Mouse (Mus musculus): ENCODE results near the gene Cops3. TPM values are rescaled to one million over a fixed set of nuclear protein-coding genes. Genes with fewer than 3 reads are reported as not detected.

The Cops3 gene
- polyA plus RNA-seq (2012; rRNA removed) = 6.0 and 9.5 TPM in 2 replicates

- peaks cover 13% of the 10 kb centered on the region for H3K36me3 ChIP-seq (ENCODE audit: control insufficient read depth, insufficient read depth, low read length)
- H3K4me3 ChIP-seq (ENCODE audit: low read depth, low read length) = peak within 1 kb of the TSS; percentile 91
- under 1% methylated on average over 42 of the region's 43 CpGs for WGBS
- H3K27ac ChIP-seq (ENCODE audit: insufficient read depth, low read depth, low read length) = peak within 1 kb of the TSS; percentile 94
- no peaks in the 10 kb centered on the region for H3K27me3 ChIP-seq (ENCODE audit: control insufficient read depth, insufficient read depth, low read length)
- TF ChIP-seq POLR2A (IDR thresholded peaks at IDR 0.05; ENCODE audit: low read depth, low read length) (peak; percentile 50), CTCF (IDR thresholded peaks at IDR 0.05; ENCODE audit: extremely low read depth, insufficient read length, insufficient replicate concordance, low read depth, low read length) (no peak)
- peaks cover 6% of the 10 kb centered on the region for H3K4me1 ChIP-seq (ENCODE audit: control insufficient read depth, insufficient read depth, insufficient read length, low read length)
These were observed at the start of gene Cops3 for GRCm38 (mm10) chr11:59839459-59840126. TSS of gene Cops3 (minus strand) at chr11:59839838.

GRCm38 (mm10) chr11:59888151-59888550 is 48.5 kb upstream of the Cops3 start:
- Histone ChIP-seq H3K27ac (ENCODE audit: insufficient read depth, low read depth, low read length) (no peak overlapping the region), H3K36me3 (ENCODE audit: control insufficient read depth, insufficient read depth, low read length) (no peaks in the 10 kb centered on the region), H3K4me1 (ENCODE audit: control insufficient read depth, insufficient read depth, insufficient read length, low read length) (peaks cover 4% of the 10 kb centered on the region; the same call in 1 of the 2 replicates), H3K4me3 (ENCODE audit: low read depth, low read length) (no peak overlapping the region), H3K27me3 (ENCODE audit: control insufficient read depth, insufficient read depth, low read length) (no peaks in the 10 kb centered on the region)
- WGBS = 81% methylated on average over 5 of the region's 5 CpGs
- TF ChIP-seq CTCF (IDR thresholded peaks at IDR 0.05; ENCODE audit: extremely low read depth, insufficient read length, insufficient replicate concordance, low read depth, low read length) (no peak), POLR2A (IDR thresholded peaks at IDR 0.05; ENCODE audit: low read depth, low read length) (no peak)

- H3K4me3 ChIP-seq (ENCODE audit: low read depth, low read length) = no peak overlapping the region
- TF ChIP-seq CTCF (IDR thresholded peaks at IDR 0.05; ENCODE audit: extremely low read depth, insufficient read length, insufficient replicate concordance, low read depth, low read length) (no peak), POLR2A (IDR thresholded peaks at IDR 0.05; ENCODE audit: low read depth, low read length) (no peak)
- H3K27me3 ChIP-seq (ENCODE audit: control insufficient read depth, insufficient read depth, low read length) = no peaks in the 10 kb centered on the region
- no peaks in the 10 kb centered on the region for H3K36me3 ChIP-seq (ENCODE audit: control insufficient read depth, insufficient read depth, low read length)
- no peak overlapping the region for H3K27ac ChIP-seq (ENCODE audit: insufficient read depth, low read depth, low read length)
- H3K4me1 ChIP-seq (ENCODE audit: control insufficient read depth, insufficient read depth, insufficient read length, low read length) = peaks cover 4% of the 10 kb centered on the region; the same call in 1 of the 2 replicates
- 26% methylated on average over 1 of the region's 1 CpGs for WGBS
These were observed 47.3 kb upstream of the Cops3 start for GRCm38 (mm10) chr11:59886952-59887351.

GRCm38 (mm10) chr11:59885217-59885986 is 45.8 kb upstream of the Cops3 start:
- no peaks in the 10 kb centered on the region for H3K36me3 ChIP-seq (ENCODE audit: control insufficient read depth, insufficient read depth, low read length)
- no peaks in the 10 kb centered on the region for H3K27me3 ChIP-seq (ENCODE audit: control insufficient read depth, insufficient read depth, low read length)
- H3K4me1 ChIP-seq (ENCODE audit: control insufficient read depth, insufficient read depth, insufficient read length, low read length) = peaks cover 4% of the 10 kb centered on the region; the same call in 1 of the 2 replicates
- 47% methylated on average over 17 of the region's 17 CpGs for WGBS
- H3K4me3 ChIP-seq (ENCODE audit: low read depth, low read length) = no peak overlapping the region
- TF ChIP-seq CTCF (IDR thresholded peaks at IDR 0.05; ENCODE audit: extremely low read depth, insufficient read length, insufficient replicate concordance, low read depth, low read length) (no peak), POLR2A (IDR thresholded peaks at IDR 0.05; ENCODE audit: low read depth, low read length) (no peak)
- H3K27ac ChIP-seq (ENCODE audit: insufficient read depth, low read depth, low read length) = no peak overlapping the region

- WGBS = 29% methylated on average over 2 of the region's 2 CpGs
- Histone ChIP-seq H3K27ac (ENCODE audit: insufficient read depth, low read depth, low read length) (no peak overlapping the region), H3K4me1 (ENCODE audit: control insufficient read depth, insufficient read depth, insufficient read length, low read length) (no peaks in the 10 kb centered on the region; the same call in 1 of the 2 replicates), H3K36me3 (ENCODE audit: control insufficient read depth, insufficient read depth, low read length) (peaks cover 8% of the 10 kb centered on the region; the same call in 1 of the 2 replicates), H3K27me3 (ENCODE audit: control insufficient read depth, insufficient read depth, low read length) (no peaks in the 10 kb centered on the region), H3K4me3 (ENCODE audit: low read depth, low read length) (no peak overlapping the region)
- no peak for TF ChIP-seq POLR2A (IDR thresholded peaks at IDR 0.05; ENCODE audit: low read depth, low read length)
- peak; percentile 92 for TF ChIP-seq CTCF (IDR thresholded peaks at IDR 0.05; ENCODE audit: extremely low read depth, insufficient read length, insufficient replicate concordance, low read depth, low read length)
These were observed 40.4 kb upstream of the Cops3 start for GRCm38 (mm10) chr11:59880031-59880430.

GRCm38 (mm10) chr11:59872124-59872523 is 32.5 kb upstream of the Cops3 start:
- Histone ChIP-seq H3K36me3 (ENCODE audit: control insufficient read depth, insufficient read depth, low read length) (peaks cover 9% of the 10 kb centered on the region; the same call in 1 of the 2 replicates), H3K27ac (ENCODE audit: insufficient read depth, low read depth, low read length) (no peak overlapping the region), H3K4me3 (ENCODE audit: low read depth, low read length) (no peak overlapping the region), H3K27me3 (ENCODE audit: control insufficient read depth, insufficient read depth, low read length) (no peaks in the 10 kb centered on the region), H3K4me1 (ENCODE audit: control insufficient read depth, insufficient read depth, insufficient read length, low read length) (no peaks in the 10 kb centered on the region)
- WGBS = 84% methylated on average over 8 of the region's 8 CpGs
- TF ChIP-seq POLR2A (IDR thresholded peaks at IDR 0.05; ENCODE audit: low read depth, low read length) (no peak), CTCF (IDR thresholded peaks at IDR 0.05; ENCODE audit: extremely low read depth, insufficient read length, insufficient replicate concordance, low read depth, low read length) (no peak)

- TF ChIP-seq POLR2A (IDR thresholded peaks at IDR 0.05; ENCODE audit: low read depth, low read length) (no peak), CTCF (IDR thresholded peaks at IDR 0.05; ENCODE audit: extremely low read depth, insufficient read length, insufficient replicate concordance, low read depth, low read length) (no peak)
- no peak overlapping the region for H3K4me3 ChIP-seq (ENCODE audit: low read depth, low read length)
- H3K27me3 ChIP-seq (ENCODE audit: control insufficient read depth, insufficient read depth, low read length) = no peaks in the 10 kb centered on the region
- WGBS = 40% methylated on average over 6 of the region's 6 CpGs
- H3K27ac ChIP-seq (ENCODE audit: insufficient read depth, low read depth, low read length) = no peak overlapping the region
- H3K4me1 ChIP-seq (ENCODE audit: control insufficient read depth, insufficient read depth, insufficient read length, low read length) = peaks cover 2% of the 10 kb centered on the region; the same call in 1 of the 2 replicates
- peaks cover 7% of the 10 kb centered on the region; the same call in 1 of the 2 replicates for H3K36me3 ChIP-seq (ENCODE audit: control insufficient read depth, insufficient read depth, low read length)
These were observed 24.7 kb upstream of the Cops3 start for GRCm38 (mm10) chr11:59864316-59864715.
